Mouse (Mus musculus): ENCODE data around the gene Idh3b. TPM values are rescaled to one million over a fixed set of nuclear protein-coding genes. Genes with fewer than 3 reads are reported as not detected.

The Idh3b gene
- 138 and 176 TPM in 2 replicates for polyA plus RNA-seq (2012; rRNA removed)

DNA sequence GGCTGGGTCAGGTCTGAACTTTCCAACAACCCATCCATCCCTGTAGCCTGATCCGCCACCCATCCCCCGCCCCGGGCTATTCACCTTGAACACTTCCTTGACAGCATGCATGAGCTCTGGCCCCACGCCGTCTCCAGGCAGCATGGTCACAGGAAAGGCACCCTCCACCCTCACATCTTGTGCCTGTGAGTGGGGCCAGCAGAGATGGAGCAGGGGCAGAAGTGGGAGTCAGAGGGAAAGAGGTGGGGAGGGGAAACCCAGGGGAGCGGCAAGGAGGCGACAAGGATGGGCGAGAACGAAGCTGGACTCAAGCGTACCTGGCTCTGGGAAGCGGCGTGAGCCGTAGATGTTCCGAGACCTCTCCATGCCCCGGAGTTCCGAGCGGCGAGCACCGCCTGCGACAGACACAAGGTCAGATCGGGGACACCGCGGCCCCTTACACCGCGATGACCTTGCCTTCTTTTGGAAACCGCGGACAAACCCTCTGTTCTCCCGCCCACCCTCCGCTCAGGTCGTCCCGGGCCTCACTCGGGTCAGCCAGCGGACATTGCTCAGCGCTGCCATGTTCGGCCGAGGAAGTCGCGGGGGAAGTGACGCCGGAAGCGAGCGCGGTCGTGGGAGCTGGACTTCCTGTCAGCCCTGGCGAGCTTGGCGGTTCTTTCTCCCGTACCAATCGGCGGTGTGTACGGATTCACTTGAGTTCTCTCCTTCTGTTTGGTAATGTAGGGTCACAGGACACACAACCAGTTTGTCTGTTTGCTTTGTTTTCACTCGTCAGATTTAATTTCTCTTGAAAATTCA lies at the start of gene Idh3b:
Idh3b (minus strand) TSS at position 694 of the 801 bp plus-strand sequence.

DNA sequence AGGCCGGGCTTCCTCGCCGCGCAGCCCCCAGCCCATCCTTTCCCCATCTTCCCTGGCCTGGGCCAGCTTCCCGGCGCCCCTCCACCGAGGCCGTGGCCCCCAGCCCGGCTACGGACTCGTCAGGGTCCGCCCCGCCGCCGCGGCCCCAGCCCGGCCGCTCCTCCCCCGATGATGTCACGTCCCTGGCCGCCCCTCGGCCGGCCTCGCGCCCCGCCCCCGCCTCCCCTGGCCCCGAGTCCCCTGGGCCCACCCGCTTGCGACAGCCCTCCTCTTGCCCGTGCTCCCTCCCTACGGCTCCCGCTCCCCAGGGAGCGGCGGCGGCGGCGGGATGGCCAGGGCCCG lies 10.6 kb upstream of the Idh3b start, which contains the start of gene Ebf4:
Ebf4 (plus strand) TSS at position 234 of the 342 bp plus-strand sequence.

DNA sequence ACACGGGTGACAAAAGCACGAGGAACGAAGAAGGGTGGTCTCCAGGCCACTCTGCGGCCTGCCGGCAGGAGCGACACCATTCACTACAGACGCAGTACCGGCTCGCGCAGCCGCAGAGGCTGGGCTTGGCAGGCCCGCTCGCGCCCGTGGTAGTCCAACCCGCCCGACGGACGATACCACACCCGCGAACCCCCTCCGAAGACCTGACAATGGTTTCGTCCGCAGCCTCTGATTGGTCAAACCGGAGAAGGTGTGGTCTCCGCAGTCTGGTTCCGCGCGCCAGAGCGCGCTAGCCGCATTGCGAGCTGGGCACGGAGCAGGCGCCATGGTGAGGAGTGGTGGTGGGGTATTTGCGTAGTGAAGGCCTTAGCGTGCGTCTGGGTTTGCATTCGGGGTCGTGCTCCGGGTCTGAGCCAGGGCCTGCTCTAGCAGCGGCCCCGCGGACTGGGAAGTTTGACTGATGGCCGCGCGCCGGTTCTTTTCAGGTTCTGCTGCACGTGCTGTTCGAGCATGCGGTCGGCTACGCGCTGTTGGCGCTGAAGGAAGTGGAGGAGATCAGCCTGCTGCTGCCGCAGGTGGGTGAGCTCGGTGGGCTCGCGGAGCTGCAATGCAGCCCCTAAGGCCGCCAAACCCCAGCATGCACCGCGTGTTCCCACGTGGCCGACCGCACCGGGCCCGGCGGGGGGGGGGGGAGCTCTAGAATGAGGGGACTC lies 10.0 kb downstream of the Idh3b start, which contains the start of gene Nop56:
Nop56 (plus strand) TSS at position 282 of the 713 bp plus-strand sequence.

Other genes starting within 250 kb of the Idh3b start
- not detected in 2 replicates for gene Tgm6, start 172.1 kb downstream of the Idh3b start, polyA plus RNA-seq (2012; rRNA removed)
- 372 and 422 TPM in 2 replicates for gene Snrpb, start 105.1 kb downstream of the Idh3b start, polyA plus RNA-seq (2012; rRNA removed)
- 0.02 and 0.04 TPM in 2 replicates for gene Tmc2, start 89.4 kb downstream of the Idh3b start, polyA plus RNA-seq (2012; rRNA removed)
- 392 and 588 TPM in 2 replicates for gene Nop56, start 10.1 kb downstream of the Idh3b start, polyA plus RNA-seq (2012; rRNA removed)
- gene Ebf4, start 10.6 kb upstream of the Idh3b start, polyA plus RNA-seq (2012; rRNA removed) = 8.2 and 10.5 TPM in 2 replicates
- gene Cpxm1, start 113.0 kb upstream of the Idh3b start, polyA plus RNA-seq (2012; rRNA removed) = 28.9 and 44.3 TPM in 2 replicates
- gene Gm28372, start 120.7 kb upstream of the Idh3b start, polyA plus RNA-seq (2012; rRNA removed) = not detected in 2 replicates
- gene 1700020A23Rik, start 120.7 kb upstream of the Idh3b start, polyA plus RNA-seq (2012; rRNA removed) = not detected in 2 replicates
- not detected in 2 replicates for gene Tmem239, start 121.9 kb upstream of the Idh3b start, polyA plus RNA-seq (2012; rRNA removed)
- gene Vps16, start 139.8 kb upstream of the Idh3b start, polyA plus RNA-seq (2012; rRNA removed) = 131 and 175 TPM in 2 replicates
- gene Pced1a, start 140.2 kb upstream of the Idh3b start, polyA plus RNA-seq (2012; rRNA removed) = 26.3 and 33.4 TPM in 2 replicates
- gene Ptpra, start 165.7 kb upstream of the Idh3b start, polyA plus RNA-seq (2012; rRNA removed) = 68.9 and 84.4 TPM in 2 replicates

Measured in central nervous system, embryonic 11.5 days (tissue).